ENCODE assay signal across 13 mouse cellular contexts in genomic region chr4:125915166-125915565, GRCm38 (mm10).
DNase-seq lines count a peak whose midpoint lies in the region; ATAC-seq and TF ChIP-seq lines count a peak whose summit lies in the region.
"Had no signal": no experiment of that assay in that cellular context is flagged by ENCODE, and none has a peak within 500 bp of the region (broad histone marks: within the 10 kb centered on the region; RNA-seq: fewer than 3 reads in every experiment).

No protein-coding gene starts in this region.

- no peak for TF ChIP-seq POLR2A in testis, adult 2 months (IDR thresholded peaks at IDR 0.05; ENCODE audit: control insufficient read depth, low read depth, low read length)

- 40% methylated on average over 8 of the region's 8 CpGs for WGBS in hindbrain, postnatal 0 days
- WGBS in hindbrain, embryonic 14.5 days = 30% methylated on average over 8 of the region's 8 CpGs

- H3K27me3 ChIP-seq in hindbrain, postnatal 0 days (ENCODE audit: insufficient read depth, low read length) = 0 out of 2 replicates have a peak, but pooled peaks cover 3% of the 10 kb centered on the region
- H3K27me3 ChIP-seq in hindbrain, embryonic 14.5 days (ENCODE audit: control insufficient read depth, insufficient read depth, low read length) = 0 out of 2 replicates have a peak, but pooled peaks cover 8% of the 10 kb centered on the region
- H3K27me3 ChIP-seq in testis, adult 2 months (ENCODE audit: control insufficient read depth, insufficient read depth, low read length) = no peaks in the 10 kb centered on the region

- H3K27ac ChIP-seq in hindbrain, postnatal 0 days = no peak overlapping the region
- H3K27ac ChIP-seq in hindbrain, embryonic 14.5 days = no peak overlapping the region
- H3K27ac ChIP-seq in testis, adult 2 months (ENCODE audit: control insufficient read depth, insufficient read depth, low read depth, low read length) = no peak overlapping the region
- H3K27ac ChIP-seq: stomach, embryonic 15.5 days had no signal

- H3K36me3 ChIP-seq in hindbrain, postnatal 0 days (ENCODE audit: insufficient read depth, low read length) = no peaks in the 10 kb centered on the region
- no peaks in the 10 kb centered on the region for H3K36me3 ChIP-seq in hindbrain, embryonic 14.5 days (replicated peaks; ENCODE audit: control insufficient read depth, insufficient read depth)
- no peaks in the 10 kb centered on the region for H3K36me3 ChIP-seq in testis, adult 2 months (ENCODE audit: control insufficient read depth, insufficient read depth, low read length)
- H3K36me3 ChIP-seq: G1E; stomach, embryonic 15.5 days had no signal

- no peak for ATAC-seq in hindbrain, postnatal 0 days
- ATAC-seq in hindbrain, embryonic 14.5 days (ENCODE audit: low FRiP score) = no peak

- TF ChIP-seq CTCF in hindbrain, postnatal 0 days (IDR thresholded peaks at IDR 0.05; ENCODE audit: low read depth) = peak; percentile 58
- TF ChIP-seq CTCF in testis, adult 2 months (IDR thresholded peaks at IDR 0.05; ENCODE audit: control insufficient read depth, insufficient read depth, insufficient replicate concordance, low read depth, low read length) = peak; percentile 25; the same call in 1 of the 2 replicates

- no peak overlapping the region for H3K4me3 ChIP-seq in hindbrain, postnatal 0 days (ENCODE audit: low read length)
- no peak overlapping the region for H3K4me3 ChIP-seq in hindbrain, embryonic 14.5 days (replicated peaks; ENCODE audit: low read length)
- H3K4me3 ChIP-seq in testis, adult 2 months (ENCODE audit: control insufficient read depth, low read depth, low read length) = no peak overlapping the region
- H3K4me3 ChIP-seq: stomach, embryonic 15.5 days had no signal

- H3K4me2 ChIP-seq in hindbrain, postnatal 0 days (ENCODE audit: low read depth, low read length) = no peak overlapping the region
- no peak overlapping the region for H3K4me2 ChIP-seq in hindbrain, embryonic 14.5 days (replicated peaks)
- H3K4me2 ChIP-seq: stomach, embryonic 15.5 days had no signal

- no peaks in the 10 kb centered on the region for H3K9me3 ChIP-seq in hindbrain, postnatal 0 days (ENCODE audit: low read length)
- no peaks in the 10 kb centered on the region for H3K9me3 ChIP-seq in hindbrain, embryonic 14.5 days (ENCODE audit: control insufficient read depth, low read length)
- H3K9me3 ChIP-seq: megakaryocyte, embryonic 14.5 days; stomach, embryonic 15.5 days had no signal

- H3K9ac ChIP-seq in hindbrain, postnatal 0 days (replicated peaks; ENCODE audit: low read length) = no peak overlapping the region
- H3K9ac ChIP-seq in hindbrain, embryonic 14.5 days = no peak overlapping the region
- H3K9ac ChIP-seq: stomach, embryonic 15.5 days had no signal

- peaks cover 6% of the 10 kb centered on the region; the same call in 1 of the 2 replicates for H3K4me1 ChIP-seq in hindbrain, postnatal 0 days (ENCODE audit: insufficient read depth, low read length)
- peaks cover 3% of the 10 kb centered on the region; the same call in 1 of the 2 replicates for H3K4me1 ChIP-seq in hindbrain, embryonic 14.5 days (replicated peaks; ENCODE audit: control insufficient read depth, insufficient read depth, low read length)
- H3K4me1 ChIP-seq in testis, adult 2 months (ENCODE audit: control insufficient read depth, insufficient read depth, low read length) = peaks cover 5% of the 10 kb centered on the region; the same call in 1 of the 2 replicates
- H3K4me1 ChIP-seq: stomach, embryonic 15.5 days had no signal

- peak; percentile 61 for DNase-seq in hindbrain, postnatal 0 days (ENCODE audit: low spot score)
- no peak for DNase-seq in hindbrain, embryonic 14.5 days (ENCODE audit: low spot score)
- DNase-seq in testis, postnatal 14 days (ENCODE audit: low spot score) = no peak
- peak; percentile 60 for DNase-seq in embryo, embryonic 9.5 days (ENCODE audit: extremely low spot score)
- no peak for DNase-seq in ovary, postnatal 36 days (ENCODE audit: low spot score)
- no peak for DNase-seq in spleen, adult 18-20 months
- no peak for DNase-seq in cerebellum, adult 9-11 months
- DNase-seq: heart, postnatal 10 days; kidney, postnatal 36 days had no signal

Comparison
In these comparisons a context has a peak if more than half of its experiments do, and no peak if none do; other contexts are left out.
1. DNase-seq: peak in hindbrain, postnatal 0 days (single experiment) and embryo, embryonic 9.5 days (single experiment); none in hindbrain, embryonic 14.5 days (single experiment), testis, postnatal 14 days (single experiment), ovary, postnatal 36 days (single experiment), spleen, adult 18-20 months (0 of 2) and cerebellum, adult 9-11 months (single experiment).